Mouse (Mus musculus) thymus, adult 2 months (tissue): ENCODE measurements around the gene Alpi.

Experiments used
- CTCF ChIP-seq: fragments of 200-500 bp; IDR thresholded peaks from 2 replicates; pipeline ENCODE4 v1.5.1; 2012; ENCODE audit warnings: mild to moderate bottlenecking, control low read depth, low read length, moderate library complexity, borderline replicate concordance; ENCODE audit not compliant: control insufficient read depth, poor library complexity, insufficient read depth; ENCODE audit errors: extremely low read depth
- POLR2A ChIP-seq: fragments of 200-500 bp; IDR thresholded peaks from 2 replicates; pipeline ENCODE4 v1.6.1; 2012; ENCODE audit warnings: mild to moderate bottlenecking, low read length, control low read depth, moderate library complexity; ENCODE audit not compliant: control insufficient read depth, poor library complexity, insufficient read depth; ENCODE audit errors: extremely low read depth

DNA sequence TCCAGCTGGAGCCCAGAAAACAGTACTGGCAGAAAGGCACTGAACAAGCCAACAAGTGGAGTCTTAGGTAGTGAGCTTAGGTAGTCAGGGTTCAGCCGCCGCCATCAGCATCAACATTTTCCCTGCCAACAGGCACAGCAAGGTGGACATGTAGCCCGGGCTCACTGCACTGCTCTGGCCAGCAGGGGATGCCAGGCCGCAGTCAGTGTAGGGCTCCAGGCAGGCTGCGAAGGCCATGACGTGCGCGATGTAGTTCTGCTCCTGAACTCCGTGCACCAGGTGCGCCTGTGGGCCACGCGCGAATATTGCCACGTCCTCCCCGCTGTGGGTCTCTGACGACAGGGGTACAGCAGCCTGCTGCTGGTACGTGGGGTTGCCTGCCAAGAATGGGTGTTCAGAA, 14.4 kb downstream of the Alpi start:
- TF ChIP-seq POLR2A (no peak), CTCF (no peak)
